Mouse (Mus musculus) liver, embryonic 11.5 days (tissue): ENCODE measurements around the gene Cldnd2. TPM values are rescaled to one million over a fixed set of nuclear protein-coding genes. Genes with fewer than 3 reads are reported as not detected.
"Not testable (repeated sequence)": the region's sequence is repeated elsewhere in the genome, so short reads cannot be mapped to it uniquely, and the experiment has no call there.

ENCODE experiments used
- ATAC-seq: fragments of 200-750 bp; cut with Nextera tagmentation; replicated peaks from 2 replicates; pipeline ENCODE4 v1.8.0; 2017; ENCODE audit warnings: moderate number of reproducible peaks, mild to moderate bottlenecking, moderate TSS enrichment, moderate library complexity; ENCODE audit not compliant: low FRiP score
- DNase-seq: peaks from one replicate; pipeline ENCODE4 v3.0.0-alpha.2; 2017; ENCODE audit warnings: low spot score
- H3K27ac ChIP-seq: fragments of 300-500 bp; sonication (generic); 2 replicates; pipeline ENCODE4 v1.5.1; 2014; ENCODE audit warnings: mild to moderate bottlenecking, low read depth, low read length, control low read depth
- H3K27me3 ChIP-seq: fragments of 300-500 bp; sonication (generic); replicated peaks from 2 replicates; pipeline ENCODE4 v1.6.1; 2014; ENCODE audit warnings: low read length, mixed read lengths; ENCODE audit not compliant: control insufficient read depth, insufficient read depth
- H3K36me3 ChIP-seq: fragments of 300-500 bp; sonication (generic); 2 replicates; pipeline ENCODE4 v1.6.1; 2014; ENCODE audit warnings: mild to moderate bottlenecking, low read length, moderate library complexity, mixed read lengths; ENCODE audit not compliant: control insufficient read depth, insufficient read depth
- H3K4me1 ChIP-seq: fragments of 300-500 bp; sonication (generic); replicated peaks from 2 replicates; pipeline ENCODE4 v1.6.1; 2014; ENCODE audit warnings: low read length, mixed read lengths; ENCODE audit not compliant: control insufficient read depth, insufficient read depth
- H3K4me2 ChIP-seq: fragments of 300-500 bp; sonication (generic); 2 replicates; pipeline ENCODE4 v1.6.1; 2014; ENCODE audit warnings: mild to moderate bottlenecking, control low read depth, moderate library complexity
- H3K4me3 ChIP-seq: fragments of 300-500 bp; sonication (generic); 2 replicates; pipeline ENCODE4 v1.5.1; 2014; ENCODE audit warnings: low read depth, low read length, control low read depth
- H3K9ac ChIP-seq: fragments of 300-500 bp; sonication (generic); 2 replicates; pipeline ENCODE4 v1.6.1; 2014; ENCODE audit warnings: low read depth, low read length, control low read depth
- H3K9me3 ChIP-seq: fragments of 300-500 bp; sonication (generic); 2 replicates; pipeline ENCODE4 v1.6.1; 2016; ENCODE audit warnings: low read length, inconsistent platforms, mixed read lengths; ENCODE audit not compliant: control insufficient read depth
- WGBS: fragments of 180-500 bp; shearing (Covaris S2); extraction: QIAGEN DNeasy Blood & Tissue Kit; methylation state at CpG from one replicate; pipeline ENCODE4 v1.1.7; 2014; 5-methylcytosine and 5-hydroxymethylcytosine counted together
- polyA plus RNA-seq: library from polyadenylated mRNA; unstranded; fragments of >200 nt; fragmentation: Nextera tagmentation; extraction: Ambion mirVana; gene quantifications from 2 replicates; pipeline ENCODE4 v1.2.1, GENCODE M21; 2014

Cldnd2 gene
- not detected in 2 replicates for polyA plus RNA-seq

DNA sequence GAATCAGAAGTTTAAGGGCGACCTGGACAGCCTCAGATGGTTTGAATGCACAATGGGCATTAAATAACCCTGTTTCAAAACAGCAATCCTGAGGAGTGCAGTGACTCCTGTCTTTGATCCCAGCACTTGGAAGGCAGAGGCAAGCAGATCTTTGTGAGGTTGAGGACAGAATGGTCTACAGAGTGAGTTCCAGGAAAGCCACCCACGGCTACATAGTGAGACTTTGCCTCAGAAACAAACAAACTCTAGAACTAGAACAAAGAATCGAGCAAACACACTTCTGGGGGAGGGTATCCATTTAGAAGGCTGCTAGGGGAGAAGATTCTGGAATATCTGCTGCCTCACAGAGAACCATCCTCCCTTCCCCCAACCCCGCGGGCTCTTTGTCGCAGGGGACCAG, at the start of gene Cldnd2:
TSS of gene Cldnd2 (plus strand) at position 301 of the 400 bp plus-strand sequence.
- no peaks in the 10 kb centered on the region for H3K27me3 ChIP-seq
- ATAC-seq: no peak
- no peak for DNase-seq
- no peak within 1 kb of the TSS for H3K9ac ChIP-seq
- no peaks in the 10 kb centered on the region for H3K36me3 ChIP-seq
- H3K4me1 ChIP-seq: peaks cover 17% of the 10 kb centered on the region
- H3K4me3 ChIP-seq: no peak within 1 kb of the TSS
- 82% methylated on average over 6 of the region's 6 CpGs for WGBS
- H3K9me3 ChIP-seq: no peaks in the 10 kb centered on the region
- no peak within 1 kb of the TSS for H3K4me2 ChIP-seq
- no peak within 1 kb of the TSS for H3K27ac ChIP-seq

DNA sequence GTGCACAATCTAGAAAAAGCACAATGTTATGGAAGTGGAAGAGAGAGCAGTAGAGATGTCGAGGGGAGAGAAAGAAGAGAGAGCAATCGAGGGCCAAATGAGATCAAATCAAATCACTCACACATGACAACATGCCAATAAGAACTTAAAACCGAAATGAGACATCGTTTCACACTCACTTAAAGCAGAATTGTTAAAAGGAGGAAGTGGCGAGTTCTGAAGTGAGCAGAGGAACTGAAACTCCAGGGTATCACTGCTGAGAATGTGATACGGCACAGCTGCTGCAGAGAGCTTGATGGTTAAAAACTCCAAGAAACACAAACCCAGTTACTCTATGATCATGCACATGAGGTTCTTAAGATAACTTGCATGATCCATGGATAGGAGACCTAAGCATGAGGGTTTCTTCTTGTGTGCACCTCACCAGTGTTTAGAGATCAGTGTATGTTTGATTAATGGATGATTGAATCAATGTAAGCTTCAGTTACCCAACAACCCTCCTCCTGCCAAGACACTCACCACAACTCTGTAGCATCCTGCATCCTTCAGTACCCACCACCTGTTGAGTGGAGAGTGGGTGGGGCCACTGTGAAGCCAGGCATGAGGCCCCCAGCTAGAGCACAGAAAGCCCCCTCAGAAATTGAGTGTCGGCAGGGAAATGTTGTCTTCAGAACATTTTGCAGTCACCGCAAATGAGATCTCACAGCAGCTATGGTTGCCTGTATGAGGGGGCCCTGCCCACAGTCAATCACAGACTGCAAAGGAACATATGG, 48.0 kb upstream of the Cldnd2 start:
- Histone ChIP-seq H3K4me1 (no peaks in the 10 kb centered on the region), H3K4me2 (no peak overlapping the region), H3K36me3 (no peaks in the 10 kb centered on the region), H3K27me3 (no peaks in the 10 kb centered on the region), H3K4me3 (no peak overlapping the region), H3K27ac (no peak overlapping the region), H3K9me3 (no peaks in the 10 kb centered on the region), H3K9ac (no peak overlapping the region)
- ATAC-seq (no peak), DNase-seq (no peak)
- WGBS: 56% methylated on average over 8 of the region's 8 CpGs

DNA sequence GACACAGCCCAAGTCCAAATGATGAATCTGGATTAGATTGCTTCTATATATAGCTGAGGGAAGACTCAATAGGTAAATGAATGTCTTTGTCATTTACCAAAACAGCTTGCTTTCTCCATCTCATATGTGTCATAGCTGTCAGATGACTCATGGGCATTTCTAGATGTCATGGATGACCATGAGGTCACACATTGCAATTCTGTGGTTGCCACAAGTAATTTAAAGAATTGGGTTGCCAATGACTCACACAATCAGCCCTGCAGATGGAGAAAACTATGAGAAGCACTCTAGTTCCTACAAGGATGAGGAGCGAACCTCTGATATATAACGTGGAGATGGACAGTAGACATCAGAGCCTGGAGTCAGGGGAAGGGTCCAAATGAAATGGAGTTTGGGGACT, 41.1 kb upstream of the Cldnd2 start:
- Histone ChIP-seq H3K4me2 (no peak overlapping the region), H3K27me3 (no peaks in the 10 kb centered on the region), H3K4me1 (no peaks in the 10 kb centered on the region), H3K27ac (no peak overlapping the region), H3K9me3 (no peaks in the 10 kb centered on the region), H3K36me3 (no peaks in the 10 kb centered on the region), H3K4me3 (no peak overlapping the region), H3K9ac (no peak overlapping the region)
- DNase-seq (no peak), ATAC-seq (no peak)
- WGBS: 86% methylated on average over 2 of the region's 2 CpGs

DNA sequence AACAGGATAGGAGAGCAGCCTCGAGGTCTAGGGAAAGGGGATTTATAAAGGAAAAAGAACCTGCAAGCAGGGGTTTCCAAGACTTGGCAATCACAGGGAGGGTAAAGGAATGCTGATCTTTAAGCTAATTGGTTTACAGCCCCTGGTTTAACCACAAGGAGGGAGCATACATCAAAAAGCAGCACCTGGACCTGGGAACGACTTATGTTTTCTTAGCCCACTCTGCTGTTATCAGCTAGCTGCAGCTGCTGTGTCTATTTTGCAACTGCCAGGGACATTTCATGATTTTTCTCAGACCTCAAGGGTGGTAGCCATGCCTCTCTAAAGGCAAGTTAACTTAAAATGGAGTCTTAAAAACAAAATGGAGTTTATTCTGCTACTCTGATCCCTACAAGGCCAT, 37.9 kb upstream of the Cldnd2 start:
- Histone ChIP-seq H3K27me3 (no peaks in the 10 kb centered on the region), H3K4me2 (no peak overlapping the region), H3K4me3 (no peak overlapping the region), H3K9me3 (no peaks in the 10 kb centered on the region), H3K4me1 (no peaks in the 10 kb centered on the region), H3K36me3 (no peaks in the 10 kb centered on the region), H3K27ac (no peak overlapping the region), H3K9ac (no peak overlapping the region)
- 24% methylated on average over 2 of the region's 2 CpGs for WGBS
- ATAC-seq (no peak), DNase-seq (no peak)

DNA sequence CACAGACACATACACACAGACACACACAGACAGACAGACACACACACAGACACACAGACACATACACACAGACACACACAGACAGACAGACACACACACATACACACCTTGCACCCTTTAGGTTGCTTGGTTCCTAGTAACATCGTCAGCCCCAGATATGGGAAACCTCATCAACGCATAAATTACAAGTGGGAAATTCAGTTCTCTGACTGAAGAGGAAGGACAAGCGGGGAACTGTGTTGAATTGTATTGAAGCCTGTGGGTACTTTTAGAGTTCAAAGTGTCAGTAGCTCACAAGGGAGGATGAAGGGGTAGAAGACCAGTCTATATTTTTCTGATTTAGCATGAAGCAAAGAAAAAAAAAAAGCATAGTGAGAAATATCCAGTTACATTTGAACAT, 33.0 kb upstream of the Cldnd2 start:
- no peak overlapping the region for H3K4me3 ChIP-seq

DNA sequence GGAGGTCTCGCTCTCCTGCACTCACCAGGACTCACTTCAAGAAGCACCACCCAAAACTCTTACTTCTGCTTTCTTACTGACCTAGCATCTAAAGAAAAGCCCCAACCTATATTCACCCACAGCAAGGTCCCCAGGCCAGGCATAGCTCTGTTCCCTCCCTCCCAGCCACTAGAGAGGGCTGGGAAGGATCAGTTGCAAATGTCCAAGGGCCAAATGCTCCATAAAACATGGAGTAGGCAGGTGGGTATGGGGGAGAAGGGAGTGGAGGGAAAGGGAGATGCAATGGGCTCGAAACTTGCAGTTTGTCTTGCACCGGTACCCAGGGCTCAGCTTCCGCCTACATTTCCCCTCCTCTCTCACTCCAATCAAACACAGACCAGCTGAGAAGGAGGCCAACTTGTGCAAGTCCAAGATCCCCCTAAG, 32.4 kb upstream of the Cldnd2 start, which contains the start of gene Siglecg:
TSS of gene Siglecg (plus strand) at position 74 of the 423 bp plus-strand sequence.
- Histone ChIP-seq H3K9ac (no peak within 1 kb of the TSS), H3K36me3 (no peaks in the 10 kb centered on the region), H3K4me2 (no peak within 1 kb of the TSS), H3K4me3 (no peak within 1 kb of the TSS), H3K4me1 (no peaks in the 10 kb centered on the region), H3K27ac (no peak within 1 kb of the TSS), H3K9me3 (no peaks in the 10 kb centered on the region), H3K27me3 (no peaks in the 10 kb centered on the region)
- WGBS: 71% methylated on average over 4 of the region's 4 CpGs
- no peak for ATAC-seq
- no peak for DNase-seq

More for the DNA sequence above, 33.0 kb upstream of the Cldnd2 start:
- DNase-seq: no peak
- H3K9ac ChIP-seq: no peak overlapping the region
- 68% methylated on average over 3 of the region's 3 CpGs for WGBS
- H3K36me3 ChIP-seq: no peaks in the 10 kb centered on the region
- H3K4me2 ChIP-seq: no peak overlapping the region
- no peaks in the 10 kb centered on the region for H3K27me3 ChIP-seq
- H3K27ac ChIP-seq: no peak overlapping the region
- no peaks in the 10 kb centered on the region for H3K4me1 ChIP-seq
- H3K9me3 ChIP-seq: no peaks in the 10 kb centered on the region
- no peak for ATAC-seq

DNA sequence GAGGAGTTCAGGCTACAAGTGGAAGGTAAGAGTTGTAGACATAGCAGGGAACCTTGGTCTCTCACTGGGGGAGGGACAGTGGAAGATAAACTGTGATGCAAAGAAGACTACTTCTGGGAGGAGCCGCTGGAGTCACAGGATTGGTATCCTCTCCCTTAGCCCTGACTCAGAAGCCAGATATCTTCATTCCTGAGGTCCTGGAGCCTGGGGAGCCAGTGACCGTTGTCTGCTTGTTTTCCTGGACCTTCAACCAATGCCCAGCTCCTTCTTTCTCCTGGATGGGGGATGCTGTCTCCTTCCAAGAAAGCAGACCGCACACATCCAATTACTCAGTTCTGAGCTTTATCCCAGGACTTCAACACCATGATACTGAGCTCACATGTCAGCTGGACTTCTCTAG, 31.5 kb upstream of the Cldnd2 start:
- H3K4me2 ChIP-seq: no peak overlapping the region
- H3K9ac ChIP-seq: no peak overlapping the region
- ATAC-seq (no peak), DNase-seq (no peak)
- H3K9me3 ChIP-seq: no peaks in the 10 kb centered on the region
- no peaks in the 10 kb centered on the region for H3K27me3 ChIP-seq
- H3K4me3 ChIP-seq: no peak overlapping the region
- no peaks in the 10 kb centered on the region for H3K36me3 ChIP-seq
- 71% methylated on average over 3 of the region's 3 CpGs for WGBS
- H3K4me1 ChIP-seq: no peaks in the 10 kb centered on the region
- H3K27ac ChIP-seq: no peak overlapping the region

DNA sequence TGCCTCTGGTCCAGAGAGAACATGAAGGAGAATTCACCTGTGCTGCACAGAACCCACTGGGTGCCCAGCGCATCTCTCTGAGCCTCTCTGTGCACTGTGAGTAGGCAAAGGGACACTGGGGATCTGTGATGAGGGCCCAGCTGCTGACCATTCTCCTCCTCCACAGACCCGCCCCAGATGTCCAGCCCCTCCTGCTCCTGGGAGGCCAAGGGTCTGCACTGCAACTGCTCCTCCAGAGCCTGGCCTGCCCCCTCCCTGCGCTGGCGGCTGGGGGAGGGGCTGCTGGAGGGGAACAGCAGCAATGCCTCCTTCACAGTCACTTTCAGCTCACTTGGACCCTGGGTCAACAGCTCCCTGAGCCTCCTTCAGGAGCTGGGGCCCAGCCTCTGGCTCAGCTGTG, 28.9 kb upstream of the Cldnd2 start:
- 50% methylated on average over 4 of the region's 4 CpGs for WGBS
- not testable (repeated sequence) for H3K9ac ChIP-seq, H3K4me1 ChIP-seq, H3K4me3 ChIP-seq, H3K36me3 ChIP-seq, H3K9me3 ChIP-seq, DNase-seq, H3K4me2 ChIP-seq, H3K27ac ChIP-seq, H3K27me3 ChIP-seq
- 0 out of 2 replicates have a peak, but pooled peaks have one; percentile 15 for ATAC-seq

DNA sequence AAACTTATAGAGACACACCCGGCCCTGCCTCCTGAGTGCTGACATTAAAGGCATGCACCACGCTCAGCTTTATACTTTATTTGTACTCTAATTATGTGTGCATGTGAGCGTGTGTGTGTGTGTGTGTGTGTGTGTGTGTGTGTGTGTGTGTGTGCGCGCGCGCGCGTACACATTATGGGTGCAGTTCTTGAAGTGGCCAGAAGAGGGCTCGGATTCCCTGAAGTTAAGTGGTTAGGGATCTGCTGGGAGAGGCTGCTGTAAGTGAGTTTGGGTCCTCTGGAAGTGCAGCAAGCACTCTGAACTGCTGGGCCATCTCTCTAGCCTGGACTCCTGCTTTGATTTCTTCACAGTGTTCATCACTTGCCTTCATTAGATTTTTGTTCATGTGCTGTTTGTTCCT, 23.3 kb upstream of the Cldnd2 start:
- Histone ChIP-seq H3K27me3 (no peaks in the 10 kb centered on the region), H3K4me1 (no peaks in the 10 kb centered on the region), H3K9me3 (peaks cover 3% of the 10 kb centered on the region; the same call in 1 of the 2 replicates), H3K27ac (no peak overlapping the region), H3K4me3 (no peak overlapping the region), H3K36me3 (no peaks in the 10 kb centered on the region), H3K9ac (no peak overlapping the region), H3K4me2 (no peak overlapping the region)
- DNase-seq: no peak
- 80% methylated on average over 10 of the region's 10 CpGs for WGBS
- ATAC-seq: no peak
